Mouse (Mus musculus): Measurements from ENCODE around the gene Tent4a. TPM values are rescaled to one million over a fixed set of nuclear protein-coding genes. Genes with fewer than 3 reads are reported as not detected.

The Tent4a gene
- polyA plus RNA-seq, 1 experiment from 2014 or later = 3.7 TPM

- no peak for ATAC-seq
- WGBS = 83% methylated on average over 3 of the region's 3 CpGs
- Histone ChIP-seq H3K4me2 (ENCODE audit: low read depth, low read length) (no peak overlapping the region), H3K27me3 (replicated peaks; ENCODE audit: control insufficient read depth, insufficient read depth, low read length) (no peaks in the 10 kb centered on the region), H3K27ac (ENCODE audit: low read length) (no peak overlapping the region), H3K4me3 (ENCODE audit: low read length) (no peak overlapping the region), H3K9ac (ENCODE audit: low read depth, low read length) (no peak overlapping the region), H3K36me3 (ENCODE audit: control insufficient read depth, insufficient read depth, low read length) (no peaks in the 10 kb centered on the region), H3K9me3 (ENCODE audit: control insufficient read depth, low read length) (no peaks in the 10 kb centered on the region), H3K4me1 (ENCODE audit: control insufficient read depth, insufficient read depth, low read length) (peaks cover 38% of the 10 kb centered on the region)
These were observed 4.3 kb downstream of the Tent4a start for GRCm38 (mm10) chr13:69530156-69530555.

DNA sequence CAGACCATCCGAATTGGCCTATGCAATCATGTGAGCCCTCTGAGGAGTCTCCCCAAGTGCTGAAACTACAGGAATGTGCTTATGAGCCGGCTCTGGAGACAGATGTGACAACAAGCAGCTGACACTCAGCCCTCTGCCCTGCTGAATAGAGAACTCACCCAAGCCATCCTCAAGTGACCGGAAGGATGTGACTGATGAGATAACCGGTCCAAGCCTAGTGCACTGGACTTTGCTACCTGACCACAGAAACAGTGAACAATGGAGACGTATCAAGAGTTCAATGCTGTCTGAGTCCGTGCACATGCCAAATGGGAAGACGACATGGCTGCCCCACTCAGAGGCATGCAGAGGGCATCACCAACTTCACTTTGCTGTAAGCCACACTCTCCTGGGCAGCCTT lies 5.9 kb downstream of the Tent4a start:
- no peaks in the 10 kb centered on the region for H3K36me3 ChIP-seq (ENCODE audit: control insufficient read depth, insufficient read depth, low read length)
- 78% methylated on average over 7 of the region's 7 CpGs for WGBS
- H3K4me2 ChIP-seq (ENCODE audit: low read depth, low read length) = no peak overlapping the region
- no peak overlapping the region for H3K4me3 ChIP-seq (ENCODE audit: low read length)
- H3K4me1 ChIP-seq (ENCODE audit: control insufficient read depth, insufficient read depth, low read length) = peaks cover 50% of the 10 kb centered on the region
- H3K9me3 ChIP-seq (ENCODE audit: control insufficient read depth, low read length) = no peaks in the 10 kb centered on the region
- H3K27me3 ChIP-seq (replicated peaks; ENCODE audit: control insufficient read depth, insufficient read depth, low read length) = no peaks in the 10 kb centered on the region
- no peak overlapping the region for H3K27ac ChIP-seq (ENCODE audit: low read length)
- H3K9ac ChIP-seq (ENCODE audit: low read depth, low read length) = no peak overlapping the region
- no peak for ATAC-seq

- H3K27ac ChIP-seq (ENCODE audit: low read length) = no peak overlapping the region
- no peak overlapping the region for H3K9ac ChIP-seq (ENCODE audit: low read depth, low read length)
- H3K36me3 ChIP-seq (ENCODE audit: control insufficient read depth, insufficient read depth, low read length) = no peaks in the 10 kb centered on the region
- H3K4me1 ChIP-seq (ENCODE audit: control insufficient read depth, insufficient read depth, low read length) = peaks cover 42% of the 10 kb centered on the region
- WGBS = 54% methylated on average over 4 of the region's 4 CpGs
- no peak overlapping the region for H3K4me2 ChIP-seq (ENCODE audit: low read depth, low read length)
- H3K4me3 ChIP-seq (ENCODE audit: low read length) = no peak overlapping the region
- no peak for ATAC-seq
- no peaks in the 10 kb centered on the region for H3K9me3 ChIP-seq (ENCODE audit: control insufficient read depth, low read length)
- H3K27me3 ChIP-seq (replicated peaks; ENCODE audit: control insufficient read depth, insufficient read depth, low read length) = no peaks in the 10 kb centered on the region
These were observed 8.6 kb downstream of the Tent4a start for GRCm38 (mm10) chr13:69525867-69526266.

DNA sequence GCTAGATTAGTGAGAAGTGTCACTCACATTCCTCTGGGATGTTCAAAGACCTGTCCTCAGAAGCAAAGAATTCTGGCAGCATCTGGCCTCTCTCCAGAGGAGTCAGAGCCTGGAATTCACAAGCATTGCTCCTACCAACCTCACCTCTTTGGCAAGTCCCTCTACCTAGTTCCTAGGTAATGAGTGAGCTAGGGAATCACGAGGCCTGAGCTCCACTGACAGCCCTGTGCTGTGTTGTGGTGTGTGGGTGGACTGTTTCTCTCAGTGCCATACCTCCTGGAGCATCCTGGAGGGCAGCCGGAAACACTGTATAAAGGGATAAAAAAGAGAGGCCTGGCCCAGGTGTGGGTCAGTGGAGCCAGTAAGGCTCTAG lies 10.3 kb downstream of the Tent4a start:
- Histone ChIP-seq H3K4me3 (ENCODE audit: low read length) (no peak overlapping the region), H3K4me1 (ENCODE audit: control insufficient read depth, insufficient read depth, low read length) (peaks cover 38% of the 10 kb centered on the region), H3K36me3 (ENCODE audit: control insufficient read depth, insufficient read depth, low read length) (no peaks in the 10 kb centered on the region), H3K27ac (ENCODE audit: low read length) (no peak overlapping the region), H3K9me3 (ENCODE audit: control insufficient read depth, low read length) (no peaks in the 10 kb centered on the region), H3K4me2 (ENCODE audit: low read depth, low read length) (no peak overlapping the region), H3K27me3 (replicated peaks; ENCODE audit: control insufficient read depth, insufficient read depth, low read length) (no peaks in the 10 kb centered on the region), H3K9ac (ENCODE audit: low read depth, low read length) (no peak overlapping the region)
- ATAC-seq = no peak
- WGBS = 64% methylated on average over 2 of the region's 2 CpGs

- 41% methylated on average over 14 of the region's 14 CpGs for WGBS
These were observed 10.8 kb downstream of the Tent4a start for GRCm38 (mm10) chr13:69523444-69524157.

GRCm38 (mm10) chr13:69522161-69522791 lies 12.1 kb downstream of the Tent4a start:
- ATAC-seq = no peak
- Histone ChIP-seq H3K27me3 (replicated peaks; ENCODE audit: control insufficient read depth, insufficient read depth, low read length) (no peaks in the 10 kb centered on the region), H3K36me3 (ENCODE audit: control insufficient read depth, insufficient read depth, low read length) (no peaks in the 10 kb centered on the region), H3K4me1 (ENCODE audit: control insufficient read depth, insufficient read depth, low read length) (peaks cover 41% of the 10 kb centered on the region), H3K9ac (ENCODE audit: low read depth, low read length) (no peak overlapping the region), H3K27ac (ENCODE audit: low read length) (no peak overlapping the region), H3K4me3 (ENCODE audit: low read length) (no peak overlapping the region), H3K4me2 (ENCODE audit: low read depth, low read length) (no peak overlapping the region), H3K9me3 (ENCODE audit: control insufficient read depth, low read length) (no peaks in the 10 kb centered on the region)
- 94% methylated on average over 1 of the region's 1 CpGs for WGBS

More at GRCm38 (mm10) chr13:69523444-69524157, 10.8 kb downstream of the Tent4a start:
- Histone ChIP-seq H3K9ac (ENCODE audit: low read depth, low read length) (no peak overlapping the region), H3K4me1 (ENCODE audit: control insufficient read depth, insufficient read depth, low read length) (peaks cover 38% of the 10 kb centered on the region), H3K27me3 (replicated peaks; ENCODE audit: control insufficient read depth, insufficient read depth, low read length) (no peaks in the 10 kb centered on the region), H3K36me3 (ENCODE audit: control insufficient read depth, insufficient read depth, low read length) (no peaks in the 10 kb centered on the region), H3K4me2 (ENCODE audit: low read depth, low read length) (no peak overlapping the region), H3K9me3 (ENCODE audit: control insufficient read depth, low read length) (no peaks in the 10 kb centered on the region), H3K27ac (ENCODE audit: low read length) (no peak overlapping the region), H3K4me3 (ENCODE audit: low read length) (no peak overlapping the region)
- ATAC-seq = no peak

DNA sequence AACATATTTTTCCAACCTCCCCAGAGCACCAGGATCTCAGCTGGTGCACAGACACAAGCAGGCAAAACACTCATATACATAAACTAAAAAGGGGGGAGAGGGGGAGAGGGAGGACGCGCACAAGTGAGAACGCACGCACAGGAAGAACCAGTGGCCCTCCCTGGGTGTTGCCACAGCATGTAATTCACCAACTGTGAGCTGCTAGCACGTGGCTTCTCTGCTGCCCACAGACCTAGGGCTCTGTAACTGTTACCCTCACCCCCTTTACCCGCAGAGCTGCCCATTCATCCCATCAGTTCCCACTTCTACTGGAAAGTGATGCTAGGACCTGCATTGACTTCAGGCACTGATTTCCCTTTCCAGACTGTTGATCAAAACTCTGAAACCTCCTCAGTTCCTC lies 15.3 kb downstream of the Tent4a start:
- 79% methylated on average over 6 of the region's 6 CpGs for WGBS
- no peak overlapping the region for H3K4me2 ChIP-seq (ENCODE audit: low read depth, low read length)
- H3K4me3 ChIP-seq (ENCODE audit: low read length) = no peak overlapping the region
- H3K27me3 ChIP-seq (replicated peaks; ENCODE audit: control insufficient read depth, insufficient read depth, low read length) = no peaks in the 10 kb centered on the region
- ATAC-seq = no peak
- H3K36me3 ChIP-seq (ENCODE audit: control insufficient read depth, insufficient read depth, low read length) = no peaks in the 10 kb centered on the region
- H3K9ac ChIP-seq (ENCODE audit: low read depth, low read length) = no peak overlapping the region
- no peaks in the 10 kb centered on the region for H3K9me3 ChIP-seq (ENCODE audit: control insufficient read depth, low read length)
- no peak overlapping the region for H3K27ac ChIP-seq (ENCODE audit: low read length)
- peaks cover 23% of the 10 kb centered on the region for H3K4me1 ChIP-seq (ENCODE audit: control insufficient read depth, insufficient read depth, low read length)

DNA sequence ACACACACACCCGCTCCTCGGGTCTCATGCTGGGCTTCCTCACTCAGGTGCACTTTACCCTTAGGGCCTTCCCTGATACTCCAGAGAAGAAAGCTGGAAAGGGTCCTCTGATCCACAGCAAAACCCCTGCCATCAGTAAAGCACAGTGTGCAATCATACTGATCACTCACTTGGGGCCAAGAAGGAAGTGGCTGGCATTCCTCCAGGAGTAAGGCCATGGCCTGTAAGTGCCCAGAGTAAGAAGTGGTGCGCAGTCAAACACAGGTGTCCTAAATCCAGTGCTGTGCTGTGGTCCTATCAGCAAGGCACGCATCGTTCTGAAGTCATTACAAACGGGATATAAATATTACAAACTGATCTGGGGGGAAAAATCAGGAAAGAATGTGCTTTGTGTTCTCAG lies 17.0 kb downstream of the Tent4a start:
- 64% methylated on average over 6 of the region's 6 CpGs for WGBS
- 0 out of 2 replicates have a peak, but pooled peaks have one; percentile 19 for ATAC-seq

GRCm38 (mm10) chr13:69515091-69515490 lies 19.3 kb downstream of the Tent4a start:
- WGBS = 86% methylated on average over 3 of the region's 3 CpGs
- H3K27me3 ChIP-seq (replicated peaks; ENCODE audit: control insufficient read depth, insufficient read depth, low read length) = no peaks in the 10 kb centered on the region
- no peak overlapping the region for H3K4me3 ChIP-seq (ENCODE audit: low read length)
- H3K4me1 ChIP-seq (ENCODE audit: control insufficient read depth, insufficient read depth, low read length) = peaks cover 8% of the 10 kb centered on the region; the same call in 1 of the 2 replicates
- ATAC-seq = no peak
- H3K9me3 ChIP-seq (ENCODE audit: control insufficient read depth, low read length) = no peaks in the 10 kb centered on the region
- H3K36me3 ChIP-seq (ENCODE audit: control insufficient read depth, insufficient read depth, low read length) = peaks cover 10% of the 10 kb centered on the region; the same call in 1 of the 2 replicates
- no peak overlapping the region for H3K27ac ChIP-seq (ENCODE audit: low read length)
- H3K4me2 ChIP-seq (ENCODE audit: low read depth, low read length) = no peak overlapping the region
- no peak overlapping the region for H3K9ac ChIP-seq (ENCODE audit: low read depth, low read length)

More for the DNA sequence above, 17.0 kb downstream of the Tent4a start:
- Histone ChIP-seq H3K36me3 (ENCODE audit: control insufficient read depth, insufficient read depth, low read length) (peaks cover 3% of the 10 kb centered on the region; the same call in 1 of the 2 replicates), H3K9ac (ENCODE audit: low read depth, low read length) (no peak overlapping the region), H3K27ac (ENCODE audit: low read length) (no peak overlapping the region), H3K27me3 (replicated peaks; ENCODE audit: control insufficient read depth, insufficient read depth, low read length) (no peaks in the 10 kb centered on the region), H3K4me3 (ENCODE audit: low read length) (no peak overlapping the region), H3K9me3 (ENCODE audit: control insufficient read depth, low read length) (no peaks in the 10 kb centered on the region), H3K4me1 (ENCODE audit: control insufficient read depth, insufficient read depth, low read length) (peaks cover 18% of the 10 kb centered on the region), H3K4me2 (ENCODE audit: low read depth, low read length) (no peak overlapping the region)
